Mouse (Mus musculus): ENCODE results near the gene Jph3. TPM values are rescaled to one million over a fixed set of nuclear protein-coding genes. Genes with fewer than 3 reads are reported as not detected.

The Jph3 gene
- polyA plus RNA-seq, 1 experiment from 2014 or later, result 8.9 TPM

- Histone ChIP-seq H3K27me3 (ENCODE audit: control insufficient read depth, insufficient read depth, low read length) (no peaks in the 10 kb centered on the region), H3K36me3 (ENCODE audit: control insufficient read depth, insufficient read depth, low read length) (no peaks in the 10 kb centered on the region), H3K4me3 (ENCODE audit: low read depth, low read length) (no peak overlapping the region), H3K9me3 (ENCODE audit: control insufficient read depth, low read length) (no peaks in the 10 kb centered on the region), H3K9ac (ENCODE audit: low read length) (no peak overlapping the region), H3K4me1 (replicated peaks; ENCODE audit: control insufficient read depth, insufficient read depth, low read length) (peaks cover 11% of the 10 kb centered on the region), H3K4me2 (ENCODE audit: low read depth, low read length, severe bottlenecking) (no peak overlapping the region), H3K27ac (ENCODE audit: low read depth, low read length) (no peak overlapping the region)
- WGBS, result 84% methylated on average over 6 of the region's 6 CpGs
- DNase-seq (ENCODE audit: low spot score), result no peak
- ATAC-seq (replicated peaks; ENCODE audit: low FRiP score), result no peak
Observed at GRCm38 (mm10) chr8:121695585-121696184, 33.7 kb upstream of the Jph3 start.

DNA sequence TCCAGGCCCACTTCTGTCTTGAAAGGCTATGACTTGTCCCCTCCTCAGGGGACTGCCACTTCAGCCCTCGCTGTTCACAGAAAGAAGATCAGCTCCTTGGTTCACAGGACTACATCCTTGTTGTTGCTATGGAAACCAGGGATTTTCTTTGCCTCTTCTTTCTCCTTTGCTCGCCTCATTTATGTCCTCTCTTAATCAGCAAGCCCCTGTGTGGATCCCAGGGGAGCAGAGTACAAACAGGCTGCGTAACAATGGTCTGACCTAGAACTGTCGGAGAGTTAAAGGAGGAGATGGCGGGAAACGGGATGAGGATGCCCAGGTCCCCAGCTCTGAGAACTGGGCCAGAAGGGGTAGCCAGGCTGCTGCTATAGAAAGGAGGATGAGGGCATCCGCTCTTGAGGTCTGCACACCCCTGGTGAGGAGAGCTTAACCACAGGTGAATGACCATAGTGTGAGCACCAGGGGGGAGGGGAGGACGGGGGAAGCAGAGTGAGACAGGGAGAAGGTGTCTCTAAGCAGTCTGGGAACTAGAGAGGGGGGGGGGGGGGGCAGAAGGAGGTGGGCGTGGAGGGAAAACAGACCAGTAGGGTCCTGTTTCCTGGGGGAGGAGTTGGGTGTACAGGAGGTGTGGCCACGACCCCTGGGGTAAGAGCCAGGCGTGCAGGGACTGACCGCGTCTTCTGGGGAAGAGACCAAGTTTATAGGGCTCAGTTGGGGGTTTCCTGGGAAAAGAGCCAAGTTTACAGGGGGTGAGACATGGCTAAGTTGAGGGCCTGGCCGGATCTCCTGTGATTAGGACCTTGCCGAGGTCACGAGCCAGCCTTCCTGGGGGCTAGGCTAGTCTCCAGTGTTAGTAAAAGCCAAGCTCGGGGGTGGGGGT lies 31.4 kb upstream of the Jph3 start:
- WGBS, result under 1% methylated on average over 17 of the region's 17 CpGs
- peaks cover 11% of the 10 kb centered on the region for H3K4me1 ChIP-seq (replicated peaks; ENCODE audit: control insufficient read depth, insufficient read depth, low read length)
- H3K36me3 ChIP-seq (ENCODE audit: control insufficient read depth, insufficient read depth, low read length), result no peaks in the 10 kb centered on the region
- H3K9ac ChIP-seq (ENCODE audit: low read length), result peak overlapping the region; percentile 16; the same call in 1 of the 2 replicates
- H3K27me3 ChIP-seq (ENCODE audit: control insufficient read depth, insufficient read depth, low read length), result no peaks in the 10 kb centered on the region
- H3K4me3 ChIP-seq (ENCODE audit: low read depth, low read length), result no peak overlapping the region
- H3K4me2 ChIP-seq (ENCODE audit: low read depth, low read length, severe bottlenecking), result peak overlapping the region; percentile 42
- peak; percentile 60 for DNase-seq (ENCODE audit: low spot score)
- ATAC-seq (replicated peaks; ENCODE audit: low FRiP score), result peak; percentile 55
- H3K27ac ChIP-seq (ENCODE audit: low read depth, low read length), result peak overlapping the region; percentile 4; the same call in 1 of the 2 replicates
- no peaks in the 10 kb centered on the region for H3K9me3 ChIP-seq (ENCODE audit: control insufficient read depth, low read length)

DNA sequence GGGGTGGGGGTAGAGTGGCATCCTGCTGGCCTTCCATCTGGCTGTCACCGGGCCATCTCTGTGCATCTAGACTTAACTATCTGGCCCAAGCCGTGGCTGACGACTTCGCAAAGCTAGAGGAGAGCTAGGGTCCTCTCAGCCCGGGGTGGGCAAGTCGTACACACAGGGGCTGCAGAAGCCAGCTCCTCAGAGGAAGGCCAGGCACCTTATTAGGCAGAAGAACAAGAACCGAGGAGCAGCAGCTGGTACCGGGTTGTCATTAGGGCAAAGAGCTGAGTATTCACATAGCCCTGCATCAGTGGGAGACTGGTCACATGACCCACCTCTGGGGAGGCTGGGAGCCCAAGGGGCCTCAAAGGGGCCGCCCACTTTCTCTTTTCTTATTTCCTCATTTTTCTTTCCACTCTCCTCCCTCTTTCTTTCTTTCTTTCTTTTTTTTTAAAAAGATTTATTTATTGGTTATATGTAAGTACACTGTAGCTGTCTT lies 30.8 kb upstream of the Jph3 start:
- 7% methylated on average over 9 of the region's 9 CpGs for WGBS
- H3K9ac ChIP-seq (ENCODE audit: low read length), result peak overlapping the region; percentile 16; the same call in 1 of the 2 replicates

GRCm38 (mm10) chr8:121699936-121700335 lies 29.5 kb upstream of the Jph3 start:
- Histone ChIP-seq H3K27ac (ENCODE audit: low read depth, low read length) (no peak overlapping the region), H3K9me3 (ENCODE audit: control insufficient read depth, low read length) (no peaks in the 10 kb centered on the region), H3K4me3 (ENCODE audit: low read depth, low read length) (no peak overlapping the region), H3K9ac (ENCODE audit: low read length) (no peak overlapping the region), H3K4me2 (ENCODE audit: low read depth, low read length, severe bottlenecking) (no peak overlapping the region), H3K27me3 (ENCODE audit: control insufficient read depth, insufficient read depth, low read length) (no peaks in the 10 kb centered on the region), H3K4me1 (replicated peaks; ENCODE audit: control insufficient read depth, insufficient read depth, low read length) (peaks cover 11% of the 10 kb centered on the region), H3K36me3 (ENCODE audit: control insufficient read depth, insufficient read depth, low read length) (no peaks in the 10 kb centered on the region)
- WGBS, result 91% methylated on average over 2 of the region's 2 CpGs
- ATAC-seq (replicated peaks; ENCODE audit: low FRiP score), result no peak
- no peak for DNase-seq (ENCODE audit: low spot score)

More for the DNA sequence above, 30.8 kb upstream of the Jph3 start:
- ATAC-seq (replicated peaks; ENCODE audit: low FRiP score) (peak; percentile 62), DNase-seq (ENCODE audit: low spot score) (no peak)
- no peaks in the 10 kb centered on the region for H3K36me3 ChIP-seq (ENCODE audit: control insufficient read depth, insufficient read depth, low read length)
- no peaks in the 10 kb centered on the region for H3K27me3 ChIP-seq (ENCODE audit: control insufficient read depth, insufficient read depth, low read length)
- peak overlapping the region; percentile 42 for H3K4me2 ChIP-seq (ENCODE audit: low read depth, low read length, severe bottlenecking)
- peaks cover 11% of the 10 kb centered on the region for H3K4me1 ChIP-seq (replicated peaks; ENCODE audit: control insufficient read depth, insufficient read depth, low read length)
- no peak overlapping the region for H3K27ac ChIP-seq (ENCODE audit: low read depth, low read length)
- no peaks in the 10 kb centered on the region for H3K9me3 ChIP-seq (ENCODE audit: control insufficient read depth, low read length)
- no peak overlapping the region for H3K4me3 ChIP-seq (ENCODE audit: low read depth, low read length)

DNA sequence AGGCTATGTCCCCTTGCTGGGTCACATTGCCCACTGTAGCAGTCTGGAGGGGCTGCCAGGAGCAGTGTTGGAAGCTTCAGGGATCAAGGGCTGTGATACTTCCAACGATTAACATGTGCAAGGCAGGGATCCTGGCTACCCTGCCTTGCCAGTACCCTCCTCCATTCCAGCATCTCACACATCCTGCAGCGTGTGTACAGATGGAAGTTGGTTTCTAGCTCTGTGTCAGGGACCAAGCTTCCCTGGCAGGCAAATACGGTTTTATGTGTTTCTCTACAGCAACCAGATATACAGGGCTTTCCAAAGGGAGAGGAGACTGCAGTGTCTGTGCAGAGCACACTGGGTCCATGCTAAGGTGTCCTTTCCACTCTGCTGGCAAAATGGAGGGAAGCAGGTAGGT lies 24.2 kb upstream of the Jph3 start:
- no peaks in the 10 kb centered on the region for H3K9me3 ChIP-seq (ENCODE audit: control insufficient read depth, low read length)
- WGBS, result 75% methylated on average over 3 of the region's 3 CpGs
- H3K4me2 ChIP-seq (ENCODE audit: low read depth, low read length, severe bottlenecking), result no peak overlapping the region
- H3K36me3 ChIP-seq (ENCODE audit: control insufficient read depth, insufficient read depth, low read length), result no peaks in the 10 kb centered on the region
- no peaks in the 10 kb centered on the region for H3K4me1 ChIP-seq (replicated peaks; ENCODE audit: control insufficient read depth, insufficient read depth, low read length)
- no peak overlapping the region for H3K27ac ChIP-seq (ENCODE audit: low read depth, low read length)
- H3K9ac ChIP-seq (ENCODE audit: low read length), result no peak overlapping the region
- H3K4me3 ChIP-seq (ENCODE audit: low read depth, low read length), result no peak overlapping the region
- ATAC-seq (replicated peaks; ENCODE audit: low FRiP score) (no peak), DNase-seq (ENCODE audit: low spot score) (no peak)
- H3K27me3 ChIP-seq (ENCODE audit: control insufficient read depth, insufficient read depth, low read length), result no peaks in the 10 kb centered on the region

- Histone ChIP-seq H3K9ac (ENCODE audit: low read length) (no peak overlapping the region), H3K4me3 (ENCODE audit: low read depth, low read length) (no peak overlapping the region), H3K27me3 (ENCODE audit: control insufficient read depth, insufficient read depth, low read length) (no peaks in the 10 kb centered on the region), H3K36me3 (ENCODE audit: control insufficient read depth, insufficient read depth, low read length) (no peaks in the 10 kb centered on the region), H3K27ac (ENCODE audit: low read depth, low read length) (no peak overlapping the region), H3K4me1 (replicated peaks; ENCODE audit: control insufficient read depth, insufficient read depth, low read length) (no peaks in the 10 kb centered on the region), H3K9me3 (ENCODE audit: control insufficient read depth, low read length) (no peaks in the 10 kb centered on the region), H3K4me2 (ENCODE audit: low read depth, low read length, severe bottlenecking) (no peak overlapping the region)
- no peak for ATAC-seq (replicated peaks; ENCODE audit: low FRiP score)
- no peak for DNase-seq (ENCODE audit: low spot score)
- 92% methylated on average over 11 of the region's 11 CpGs for WGBS
Observed at GRCm38 (mm10) chr8:121706956-121707355, 22.5 kb upstream of the Jph3 start.

GRCm38 (mm10) chr8:121708406-121708805 lies 21.0 kb upstream of the Jph3 start:
- Histone ChIP-seq H3K4me3 (ENCODE audit: low read depth, low read length) (no peak overlapping the region), H3K4me2 (ENCODE audit: low read depth, low read length, severe bottlenecking) (no peak overlapping the region), H3K27ac (ENCODE audit: low read depth, low read length) (no peak overlapping the region), H3K4me1 (replicated peaks; ENCODE audit: control insufficient read depth, insufficient read depth, low read length) (no peaks in the 10 kb centered on the region), H3K9ac (ENCODE audit: low read length) (no peak overlapping the region), H3K27me3 (ENCODE audit: control insufficient read depth, insufficient read depth, low read length) (no peaks in the 10 kb centered on the region), H3K9me3 (ENCODE audit: control insufficient read depth, low read length) (no peaks in the 10 kb centered on the region), H3K36me3 (ENCODE audit: control insufficient read depth, insufficient read depth, low read length) (no peaks in the 10 kb centered on the region)
- WGBS, result 55% methylated on average over 6 of the region's 6 CpGs
- DNase-seq (ENCODE audit: low spot score) (no peak), ATAC-seq (replicated peaks; ENCODE audit: low FRiP score) (no peak)

DNA sequence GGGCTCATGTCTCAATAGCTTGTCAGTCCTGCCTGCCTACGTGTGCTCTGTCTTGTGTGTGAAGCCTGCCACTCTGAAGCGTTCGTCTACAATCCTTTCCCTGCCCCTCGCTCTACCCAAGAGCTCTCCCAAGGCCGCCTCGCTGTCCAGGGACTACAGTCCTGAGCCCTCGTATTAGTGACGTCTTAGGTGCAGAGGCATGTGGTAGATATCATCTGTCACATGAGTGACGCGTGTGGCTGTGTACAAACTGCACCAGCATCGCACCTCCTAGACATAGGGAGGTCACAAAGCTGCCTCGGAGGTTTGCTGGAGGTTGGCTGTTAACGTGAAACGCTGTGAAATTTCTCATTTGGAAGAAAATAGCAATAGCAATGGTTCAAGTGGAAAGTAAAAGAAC lies 11.9 kb upstream of the Jph3 start:
- ATAC-seq (replicated peaks; ENCODE audit: low FRiP score) (0 out of 2 replicates have a peak, but pooled peaks have one; percentile 52), DNase-seq (ENCODE audit: low spot score) (no peak)
- Histone ChIP-seq H3K27ac (ENCODE audit: low read depth, low read length) (no peak overlapping the region), H3K9me3 (ENCODE audit: control insufficient read depth, low read length) (no peaks in the 10 kb centered on the region), H3K9ac (ENCODE audit: low read length) (peak overlapping the region; percentile 8; the same call in 1 of the 2 replicates), H3K27me3 (ENCODE audit: control insufficient read depth, insufficient read depth, low read length) (no peaks in the 10 kb centered on the region), H3K4me3 (ENCODE audit: low read depth, low read length) (no peak overlapping the region), H3K36me3 (ENCODE audit: control insufficient read depth, insufficient read depth, low read length) (no peaks in the 10 kb centered on the region), H3K4me1 (replicated peaks; ENCODE audit: control insufficient read depth, insufficient read depth, low read length) (0 out of 2 replicates have a peak, but pooled peaks cover 3% of the 10 kb centered on the region), H3K4me2 (ENCODE audit: low read depth, low read length, severe bottlenecking) (peak overlapping the region; percentile 34)
- WGBS, result 53% methylated on average over 14 of the region's 14 CpGs

Measured in forebrain, embryonic 11.5 days (tissue).